Mouse (Mus musculus) kidney, embryonic 15.5 days (tissue): ENCODE measurements at regions not wholly inside any gene's neighbourhood (a gene's known extent, or its start where the extent isn't known, plus 50 kb on each side); places are given as distances from the start of the nearest gene placed in this dataset.

Source experiments
- ATAC-seq: fragments of 200-750 bp; cut with Nextera tagmentation; replicated peaks from 2 replicates; pipeline ENCODE4 v1.8.0; 2017; ENCODE audit warnings: moderate TSS enrichment; ENCODE audit not compliant: low FRiP score
- H3K27ac ChIP-seq: fragments of 300-500 bp; sonication (generic); 2 replicates; pipeline ENCODE4 v1.5.1; 2015; ENCODE audit warnings: mild to moderate bottlenecking, inconsistent platforms
- H3K27me3 ChIP-seq: fragments of 300-500 bp; sonication (generic); 2 replicates; pipeline ENCODE4 v1.6.1; 2015; ENCODE audit warnings: inconsistent platforms
- H3K36me3 ChIP-seq: fragments of 300-500 bp; sonication (generic); 2 replicates; pipeline ENCODE4 v1.6.1; 2015; ENCODE audit warnings: inconsistent platforms
- H3K4me1 ChIP-seq: fragments of 300-500 bp; sonication (generic); 2 replicates; pipeline ENCODE4 v1.6.1; 2015; ENCODE audit warnings: inconsistent platforms
- H3K4me2 ChIP-seq: fragments of 300-500 bp; sonication (generic); 2 replicates; pipeline ENCODE4 v1.6.1; 2015; ENCODE audit warnings: moderate library complexity, mild to moderate bottlenecking, inconsistent platforms
- H3K4me3 ChIP-seq: fragments of 300-500 bp; sonication (generic); replicated peaks from 2 replicates; pipeline ENCODE4 v1.5.1; 2015; ENCODE audit warnings: mild to moderate bottlenecking, inconsistent platforms
- H3K9ac ChIP-seq: fragments of 300-500 bp; sonication (generic); 2 replicates; pipeline ENCODE4 v1.6.1; 2015; ENCODE audit warnings: mild to moderate bottlenecking, inconsistent platforms
- H3K9me3 ChIP-seq: fragments of 300-500 bp; sonication (generic); replicated peaks from 2 replicates; pipeline ENCODE4 v1.6.1; 2016; ENCODE audit warnings: inconsistent platforms
- WGBS: fragments of 180-500 bp; shearing (Covaris S2); methylation state at CpG from one replicate; pipeline ENCODE4 v1.1.7; 2015; ENCODE audit warnings: mixed read lengths; 5-methylcytosine and 5-hydroxymethylcytosine counted together

DNA sequence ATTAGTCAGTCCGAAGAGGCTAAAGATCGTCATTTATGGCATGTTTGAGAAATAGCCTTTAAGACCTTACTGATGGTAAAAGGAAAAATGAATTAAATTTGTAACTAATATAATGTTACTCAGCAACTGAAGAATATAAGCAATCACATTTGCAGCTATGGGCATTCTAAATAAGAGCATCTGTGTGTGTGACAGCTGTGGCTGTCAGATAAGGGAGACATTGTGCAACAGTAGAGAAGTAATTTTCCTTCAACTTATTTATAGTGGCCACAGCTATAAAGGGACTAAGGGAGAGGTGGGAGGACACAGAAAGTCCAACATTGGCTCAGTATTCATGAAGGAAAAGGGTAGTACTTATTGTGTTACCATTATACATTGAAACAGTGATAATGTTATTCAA is 591.8 kb upstream of the Fat1 start:
- H3K4me3 ChIP-seq: no peak overlapping the region
- 71% methylated on average over 2 of the region's 2 CpGs for WGBS
- no peak for ATAC-seq

DNA sequence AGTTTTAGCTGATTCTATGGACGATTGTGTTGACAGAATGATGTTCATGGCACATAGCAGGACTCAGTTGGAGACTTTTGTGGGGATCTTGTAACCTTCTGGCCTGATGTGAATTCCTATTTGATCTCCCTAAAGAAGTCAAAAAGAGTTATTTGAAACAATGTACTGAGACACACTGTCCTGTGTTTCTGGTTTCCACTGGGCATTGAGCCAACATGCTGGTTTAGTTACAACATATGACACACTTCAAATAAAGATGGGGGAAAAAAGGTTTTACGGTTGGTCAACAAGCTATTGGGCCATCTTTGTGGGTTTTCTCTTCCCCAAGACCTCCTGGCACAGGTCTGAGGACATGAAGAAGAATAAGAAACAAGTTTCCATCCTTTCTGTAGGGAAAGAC is 591.3 kb upstream of the Fat1 start:
- H3K36me3 ChIP-seq: no peaks in the 10 kb centered on the region
- no peak for ATAC-seq
- H3K4me2 ChIP-seq: no peak overlapping the region
- no peak overlapping the region for H3K27ac ChIP-seq
- 54% methylated on average over 2 of the region's 2 CpGs for WGBS
- no peaks in the 10 kb centered on the region for H3K4me1 ChIP-seq
- H3K9me3 ChIP-seq: no peaks in the 10 kb centered on the region
- H3K9ac ChIP-seq: no peak overlapping the region
- no peak overlapping the region for H3K4me3 ChIP-seq
- H3K27me3 ChIP-seq: no peaks in the 10 kb centered on the region

More for the DNA sequence above, 591.8 kb upstream of the Fat1 start:
- Histone ChIP-seq H3K36me3 (no peaks in the 10 kb centered on the region), H3K9me3 (no peaks in the 10 kb centered on the region), H3K4me1 (no peaks in the 10 kb centered on the region), H3K4me2 (no peak overlapping the region), H3K27me3 (no peaks in the 10 kb centered on the region), H3K9ac (no peak overlapping the region), H3K27ac (no peak overlapping the region)

DNA sequence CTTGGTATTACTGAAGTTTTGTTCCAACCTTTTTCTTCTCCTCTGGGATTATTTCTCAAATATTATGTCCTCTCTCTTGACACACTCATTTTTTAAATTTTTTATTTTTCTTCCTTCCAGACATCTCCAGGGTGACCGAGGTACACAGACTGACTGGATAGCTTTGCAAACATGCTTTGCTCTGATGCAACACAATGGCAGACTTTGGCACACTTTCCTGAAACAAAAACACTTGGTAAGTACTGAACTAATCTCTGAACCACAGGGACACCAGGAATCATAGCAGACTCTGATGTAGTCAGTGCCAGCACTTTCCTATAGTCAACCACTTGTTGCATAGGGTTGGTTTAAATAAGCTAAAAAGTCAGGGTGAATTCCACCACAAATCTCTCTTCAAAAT is 587.8 kb upstream of the Fat1 start:
- no peak overlapping the region for H3K4me3 ChIP-seq
- no peaks in the 10 kb centered on the region for H3K27me3 ChIP-seq
- H3K4me1 ChIP-seq: no peaks in the 10 kb centered on the region
- H3K27ac ChIP-seq: no peak overlapping the region
- no peak for ATAC-seq
- no peak overlapping the region for H3K9ac ChIP-seq
- H3K36me3 ChIP-seq: no peaks in the 10 kb centered on the region
- H3K9me3 ChIP-seq: no peaks in the 10 kb centered on the region
- 83% methylated on average over 1 of the region's 1 CpGs for WGBS
- H3K4me2 ChIP-seq: no peak overlapping the region

GRCm38 (mm10) chr8:44373987-44374386 is 561.3 kb upstream of the Fat1 start:
- Histone ChIP-seq H3K27me3 (no peaks in the 10 kb centered on the region), H3K9ac (no peak overlapping the region)
- 74% methylated on average over 6 of the region's 6 CpGs for WGBS

GRCm38 (mm10) chr8:44377731-44378130 is 557.5 kb upstream of the Fat1 start:
- H3K27ac ChIP-seq: no peak overlapping the region
- H3K36me3 ChIP-seq: no peaks in the 10 kb centered on the region
- no peak overlapping the region for H3K4me2 ChIP-seq
- H3K4me1 ChIP-seq: no peaks in the 10 kb centered on the region
- 78% methylated on average over 3 of the region's 3 CpGs for WGBS
- H3K27me3 ChIP-seq: no peaks in the 10 kb centered on the region
- H3K4me3 ChIP-seq: no peak overlapping the region
- no peak for ATAC-seq
- H3K9ac ChIP-seq: no peak overlapping the region
- H3K9me3 ChIP-seq: no peaks in the 10 kb centered on the region

More at GRCm38 (mm10) chr8:44373987-44374386, 561.3 kb upstream of the Fat1 start:
- Histone ChIP-seq H3K4me2 (no peak overlapping the region), H3K9me3 (no peaks in the 10 kb centered on the region), H3K4me1 (no peaks in the 10 kb centered on the region), H3K36me3 (no peaks in the 10 kb centered on the region), H3K27ac (no peak overlapping the region), H3K4me3 (no peak overlapping the region)
- no peak for ATAC-seq

DNA sequence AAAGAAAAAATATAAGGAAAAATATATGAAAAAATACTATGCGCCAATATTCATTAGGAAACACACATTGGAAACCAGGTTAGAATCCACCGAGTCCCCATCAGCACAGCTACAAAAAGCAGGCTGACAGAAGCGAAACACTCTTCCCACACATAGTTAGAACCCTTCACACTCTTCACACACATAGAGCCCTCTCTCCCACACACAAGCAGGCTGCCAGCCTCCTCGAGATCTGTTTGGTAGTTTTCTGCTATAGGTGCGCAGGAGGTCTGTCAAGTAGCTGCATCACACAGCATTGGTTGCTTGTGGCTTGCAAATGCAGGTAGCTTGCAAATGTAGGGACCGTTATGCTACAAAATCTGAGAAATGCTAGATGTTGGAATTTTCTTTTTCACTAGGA is 526.8 kb upstream of the Fat1 start:
- H3K9ac ChIP-seq: no peak overlapping the region
- H3K27me3 ChIP-seq: no peaks in the 10 kb centered on the region
- no peak overlapping the region for H3K27ac ChIP-seq
- no peak overlapping the region for H3K4me2 ChIP-seq
- no peaks in the 10 kb centered on the region for H3K36me3 ChIP-seq
- no peaks in the 10 kb centered on the region for H3K4me1 ChIP-seq
- H3K4me3 ChIP-seq: no peak overlapping the region
- no peak for ATAC-seq
- 91% methylated on average over 6 of the region's 6 CpGs for WGBS
- 0 out of 2 replicates have a peak, but pooled peaks cover 4% of the 10 kb centered on the region for H3K9me3 ChIP-seq

DNA sequence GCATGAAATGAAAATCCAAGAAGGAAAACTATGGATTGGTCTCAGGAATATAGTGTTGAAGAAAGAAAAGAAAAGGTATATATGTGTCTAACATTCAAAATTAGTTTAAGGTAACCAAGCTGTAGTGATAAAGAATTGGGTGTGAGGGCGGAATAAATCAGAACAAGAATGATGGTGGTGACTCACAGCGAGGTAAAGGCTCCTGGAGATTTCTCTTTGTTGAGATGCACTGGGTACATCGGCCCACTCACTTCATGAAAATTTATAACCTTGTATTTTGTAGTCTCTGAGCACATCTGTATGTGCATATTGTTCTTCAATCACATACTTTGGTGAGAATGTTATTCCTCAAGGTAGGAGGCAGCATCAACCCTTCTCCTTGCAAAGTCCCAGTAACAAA is 525.0 kb upstream of the Fat1 start:
- Histone ChIP-seq H3K4me2 (no peak overlapping the region), H3K4me1 (no peaks in the 10 kb centered on the region), H3K9ac (no peak overlapping the region), H3K4me3 (no peak overlapping the region), H3K9me3 (0 out of 2 replicates have a peak, but pooled peaks cover 4% of the 10 kb centered on the region), H3K36me3 (no peaks in the 10 kb centered on the region), H3K27ac (no peak overlapping the region), H3K27me3 (no peaks in the 10 kb centered on the region)
- ATAC-seq: no peak
- 91% methylated on average over 3 of the region's 3 CpGs for whole genome bisulfite sequencing

- no peak overlapping the region for H3K4me2 ChIP-seq
- H3K9me3 ChIP-seq: no peaks in the 10 kb centered on the region
- no peaks in the 10 kb centered on the region for H3K4me1 ChIP-seq
- no peak for ATAC-seq
- H3K27ac ChIP-seq: no peak overlapping the region
- 75% methylated on average over 8 of the region's 8 CpGs for WGBS
- H3K36me3 ChIP-seq: no peaks in the 10 kb centered on the region
- no peak overlapping the region for H3K4me3 ChIP-seq
- H3K27me3 ChIP-seq: no peaks in the 10 kb centered on the region
- no peak overlapping the region for H3K9ac ChIP-seq
Observed at GRCm38 (mm10) chr8:44418003-44418402, 517.2 kb upstream of the Fat1 start.

DNA sequence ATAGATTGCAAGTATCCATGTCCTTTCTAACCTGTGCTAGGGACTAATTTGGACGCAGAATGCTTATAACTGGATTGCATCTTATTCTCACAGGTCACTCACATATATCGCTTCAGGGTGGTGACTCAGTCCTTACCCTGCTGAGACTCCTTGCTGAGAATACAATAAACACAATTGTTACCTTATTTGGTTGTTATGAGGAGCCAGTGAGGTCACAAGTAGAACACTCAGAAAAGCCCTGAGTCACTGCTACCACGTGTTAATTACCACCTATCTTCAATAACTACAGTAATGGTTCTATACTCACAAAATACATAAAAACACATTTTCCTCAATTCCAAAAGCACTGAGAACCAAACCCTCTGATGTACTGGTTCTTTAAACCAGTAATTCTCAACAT is 479.8 kb upstream of the Fat1 start:
- Histone ChIP-seq H3K9me3 (no peaks in the 10 kb centered on the region), H3K4me1 (no peaks in the 10 kb centered on the region), H3K27ac (no peak overlapping the region), H3K36me3 (no peaks in the 10 kb centered on the region), H3K27me3 (no peaks in the 10 kb centered on the region), H3K9ac (no peak overlapping the region), H3K4me2 (no peak overlapping the region), H3K4me3 (no peak overlapping the region)
- no peak for ATAC-seq
- WGBS: 72% methylated on average over 3 of the region's 3 CpGs

- WGBS: 77% methylated on average over 7 of the region's 7 CpGs
- H3K27me3 ChIP-seq: no peaks in the 10 kb centered on the region
- H3K4me2 ChIP-seq: no peak overlapping the region
- H3K9me3 ChIP-seq: no peaks in the 10 kb centered on the region
- no peak overlapping the region for H3K9ac ChIP-seq
- no peaks in the 10 kb centered on the region for H3K4me1 ChIP-seq
- no peak overlapping the region for H3K27ac ChIP-seq
- H3K36me3 ChIP-seq: no peaks in the 10 kb centered on the region
- ATAC-seq: no peak
- H3K4me3 ChIP-seq: no peak overlapping the region
Observed at GRCm38 (mm10) chr8:44456336-44456735, 478.9 kb upstream of the Fat1 start.

- no peaks in the 10 kb centered on the region for H3K9me3 ChIP-seq
- no peak overlapping the region for H3K27ac ChIP-seq
- no peak for ATAC-seq
- H3K4me2 ChIP-seq: no peak overlapping the region
- no peaks in the 10 kb centered on the region for H3K4me1 ChIP-seq
- no peaks in the 10 kb centered on the region for H3K27me3 ChIP-seq
- H3K4me3 ChIP-seq: no peak overlapping the region
- H3K9ac ChIP-seq: no peak overlapping the region
- no peaks in the 10 kb centered on the region for H3K36me3 ChIP-seq
- whole genome bisulfite sequencing: 67% methylated on average over 3 of the region's 3 CpGs
Observed at GRCm38 (mm10) chr8:44466409-44467078, 468.7 kb upstream of the Fat1 start.

GRCm38 (mm10) chr8:44512876-44513275 is 422.4 kb upstream of the Fat1 start:
- Histone ChIP-seq H3K36me3 (no peaks in the 10 kb centered on the region), H3K4me3 (no peak overlapping the region), H3K27ac (no peak overlapping the region), H3K27me3 (no peaks in the 10 kb centered on the region), H3K9ac (no peak overlapping the region), H3K4me2 (no peak overlapping the region), H3K4me1 (no peaks in the 10 kb centered on the region), H3K9me3 (no peaks in the 10 kb centered on the region)
- WGBS: 78% methylated on average over 1 of the region's 1 CpGs
- no peak for ATAC-seq

- Histone ChIP-seq H3K4me1 (no peaks in the 10 kb centered on the region), H3K27me3 (no peaks in the 10 kb centered on the region), H3K4me3 (no peak overlapping the region), H3K4me2 (no peak overlapping the region), H3K36me3 (no peaks in the 10 kb centered on the region), H3K9ac (no peak overlapping the region), H3K9me3 (no peaks in the 10 kb centered on the region), H3K27ac (no peak overlapping the region)
- no peak for ATAC-seq
Observed at GRCm38 (mm10) chr8:44525915-44526314, 409.3 kb upstream of the Fat1 start.
